Mouse (Mus musculus) heart, postnatal 0 days (tissue): ENCODE results near the gene St13. TPM values are rescaled to one million over a fixed set of nuclear protein-coding genes. Genes with fewer than 3 reads are reported as not detected.

Experiments used
- ATAC-seq: fragments of 200-750 bp; cut with Nextera tagmentation; 2 replicates; pipeline ENCODE4 v1.8.0; 2017; ENCODE audit warnings: low read depth, moderate number of reproducible peaks, moderate library complexity; ENCODE audit not compliant: insufficient read depth
- DNase-seq: peaks from one replicate; pipeline ENCODE4 v3.0.0-alpha.2; 2016; ENCODE audit warnings: low spot score
- H3K27ac ChIP-seq: fragments of 300-500 bp; sonication (generic); 2 replicates; pipeline ENCODE4 v1.5.1; 2014; ENCODE audit warnings: low read depth, mild to moderate bottlenecking
- H3K27me3 ChIP-seq: fragments of 300-500 bp; sonication (generic); 2 replicates; pipeline ENCODE4 v1.6.1; 2014; ENCODE audit warnings: low read length, mixed read lengths; ENCODE audit not compliant: control insufficient read depth, insufficient read depth
- H3K36me3 ChIP-seq: fragments of 300-500 bp; sonication (generic); replicated peaks from 2 replicates; pipeline ENCODE4 v1.6.1; 2014; ENCODE audit warnings: low read length, mixed read lengths; ENCODE audit not compliant: control insufficient read depth, insufficient read depth
- H3K4me1 ChIP-seq: fragments of 300-500 bp; sonication (generic); 2 replicates; pipeline ENCODE4 v1.6.1; 2014; ENCODE audit warnings: antibody characterized with exemption; ENCODE audit not compliant: control insufficient read depth, insufficient read depth
- H3K4me2 ChIP-seq: fragments of 300-500 bp; sonication (generic); 2 replicates; pipeline ENCODE4 v1.6.1; 2014; ENCODE audit warnings: low read depth, mild to moderate bottlenecking, low read length, moderate library complexity
- H3K4me3 ChIP-seq: fragments of 300-500 bp; sonication (generic); 2 replicates; pipeline ENCODE4 v1.5.1; 2014; ENCODE audit warnings: low read depth, low read length
- H3K9ac ChIP-seq: fragments of 300-500 bp; sonication (generic); replicated peaks from 2 replicates; pipeline ENCODE4 v1.6.1; 2014; ENCODE audit warnings: low read depth, low read length, mixed read lengths
- H3K9me3 ChIP-seq: fragments of 300-500 bp; sonication (generic); replicated peaks from 2 replicates; pipeline ENCODE4 v1.6.1; 2016; ENCODE audit warnings: low read length; ENCODE audit not compliant: control insufficient read depth
- CTCF ChIP-seq: IDR thresholded peaks from 2 replicates; pipeline ENCODE4 v1.5.1; 2016; ENCODE audit warnings: antibody characterized with exemption, control low read depth, low read depth
- EP300 ChIP-seq: IDR thresholded peaks from 2 replicates; pipeline ENCODE4 v1.6.1; 2016; ENCODE audit warnings: antibody characterized with exemption, low read depth
- WGBS: fragments of 180-500 bp; shearing (Covaris S2); extraction: QIAGEN DNeasy Blood & Tissue Kit; methylation state at CpG from one replicate; pipeline ENCODE4 v1.1.7; 2014; 5-methylcytosine and 5-hydroxymethylcytosine counted together
- polyA plus RNA-seq: library from polyadenylated mRNA; unstranded; fragments of >200 nt; fragmentation: Nextera tagmentation; extraction: Ambion mirVana; gene quantifications from 2 replicates; pipeline ENCODE4 v1.2.1, GENCODE M21; 2015
- total RNA-seq: library from RNA; depleted of rRNA; stranded (reverse); fragments of >200 nt; gene quantifications from 2 replicates; pipeline ENCODE4 v1.2.3, GENCODE M21; 2014; ENCODE audit warnings: low replicate concordance

Gene St13
- total and polyA plus RNA-seq, 2 experiments from 2014 or later, result 52.8 to 85.4 TPM

DNA sequence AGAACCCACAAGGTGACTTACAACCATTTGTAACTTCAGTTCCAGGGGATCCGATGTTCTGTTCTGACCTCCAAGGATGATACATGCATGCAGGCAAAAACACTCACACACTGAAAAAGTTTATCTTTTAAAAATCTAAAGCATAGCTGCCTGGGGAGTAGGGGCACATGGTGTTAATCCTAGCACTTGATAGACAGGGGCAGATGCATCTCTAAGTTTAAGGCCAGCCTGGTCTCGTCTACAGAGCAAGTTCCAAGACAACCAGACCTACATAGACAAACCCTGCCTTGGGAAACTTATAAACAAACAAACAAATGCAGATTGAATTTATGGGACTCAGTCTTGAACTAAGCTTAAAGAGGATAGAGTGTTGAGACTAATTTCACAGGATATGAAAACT is 21.0 kb downstream of the St13 start:
- H3K36me3 ChIP-seq, result peaks cover 60% of the 10 kb centered on the region
- WGBS, result 87% methylated on average over 2 of the region's 2 CpGs

DNA sequence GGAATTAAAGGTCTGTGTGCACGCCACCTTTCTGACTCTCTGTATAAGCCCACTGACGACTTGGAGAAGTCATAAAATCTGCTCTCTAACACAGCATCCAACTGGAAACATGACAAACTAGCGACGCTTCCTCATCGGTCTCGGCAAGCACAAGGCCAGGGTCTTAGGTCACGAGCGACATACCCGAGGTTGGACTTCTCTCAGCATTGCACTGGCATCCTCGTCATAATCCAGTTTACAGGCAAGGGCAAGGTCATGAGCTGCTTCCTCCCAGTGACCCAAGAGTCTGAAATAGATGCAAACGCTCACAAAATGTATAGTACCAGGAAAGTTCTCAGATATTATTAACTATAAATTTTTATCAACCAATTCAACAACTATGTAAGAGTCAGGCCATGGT is 25.3 kb downstream of the St13 start:
- DNase-seq (no peak), ATAC-seq (no peak)
- no peaks in the 10 kb centered on the region for H3K9me3 ChIP-seq
- no peaks in the 10 kb centered on the region for H3K27me3 ChIP-seq
- no peaks in the 10 kb centered on the region for H3K4me1 ChIP-seq
- H3K4me3 ChIP-seq, result no peak overlapping the region
- H3K36me3 ChIP-seq, result peaks cover 77% of the 10 kb centered on the region
- H3K4me2 ChIP-seq, result no peak overlapping the region
- H3K9ac ChIP-seq, result no peak overlapping the region
- TF ChIP-seq CTCF (no peak), EP300 (no peak)
- 88% methylated on average over 11 of the region's 11 CpGs for WGBS
- H3K27ac ChIP-seq, result no peak overlapping the region

More for the DNA sequence above, 21.0 kb downstream of the St13 start:
- no peak for DNase-seq
- H3K9ac ChIP-seq, result no peak overlapping the region
- no peaks in the 10 kb centered on the region for H3K27me3 ChIP-seq
- no peak overlapping the region for H3K4me3 ChIP-seq
- H3K4me1 ChIP-seq, result no peaks in the 10 kb centered on the region
- no peak overlapping the region for H3K4me2 ChIP-seq
- H3K9me3 ChIP-seq, result no peaks in the 10 kb centered on the region
- no peak overlapping the region for H3K27ac ChIP-seq
- TF ChIP-seq EP300, result no peak
- no peak for TF ChIP-seq CTCF
- ATAC-seq, result no peak

GRCm38 (mm10) chr15:81370356-81370755 is 29.5 kb downstream of the St13 start:
- ATAC-seq, result no peak
- Histone ChIP-seq H3K9ac (no peak overlapping the region), H3K27ac (no peak overlapping the region), H3K27me3 (no peaks in the 10 kb centered on the region), H3K4me2 (no peak overlapping the region), H3K36me3 (peaks cover 89% of the 10 kb centered on the region), H3K4me3 (no peak overlapping the region), H3K4me1 (no peaks in the 10 kb centered on the region), H3K9me3 (no peaks in the 10 kb centered on the region)
- WGBS, result 68% methylated on average over 1 of the region's 1 CpGs
- TF ChIP-seq EP300 (no peak), CTCF (no peak)
- no peak for DNase-seq

- Histone ChIP-seq H3K36me3 (peaks cover 86% of the 10 kb centered on the region), H3K4me2 (no peak overlapping the region), H3K9me3 (no peaks in the 10 kb centered on the region), H3K27ac (no peak overlapping the region), H3K4me1 (no peaks in the 10 kb centered on the region), H3K4me3 (no peak overlapping the region), H3K27me3 (no peaks in the 10 kb centered on the region), H3K9ac (no peak overlapping the region)
- no peak for TF ChIP-seq EP300
- no peak for TF ChIP-seq CTCF
- ATAC-seq, result no peak
- no peak for DNase-seq
- 93% methylated on average over 1 of the region's 1 CpGs for WGBS
Measured at GRCm38 (mm10) chr15:81368601-81369000, 31.3 kb downstream of the St13 start.

- DNase-seq (no peak), ATAC-seq (no peak)
- H3K4me3 ChIP-seq, result no peak overlapping the region
- H3K27ac ChIP-seq, result no peak overlapping the region
- H3K36me3 ChIP-seq, result peaks cover 75% of the 10 kb centered on the region
- H3K4me2 ChIP-seq, result no peak overlapping the region
- no peak overlapping the region for H3K9ac ChIP-seq
- no peaks in the 10 kb centered on the region for H3K9me3 ChIP-seq
- H3K27me3 ChIP-seq, result no peaks in the 10 kb centered on the region
- TF ChIP-seq EP300 (no peak), CTCF (no peak)
- WGBS, result 65% methylated on average over 4 of the region's 4 CpGs
- H3K4me1 ChIP-seq, result peaks cover 5% of the 10 kb centered on the region; the same call in 1 of the 2 replicates
Measured at GRCm38 (mm10) chr15:81366241-81366640, 33.6 kb downstream of the St13 start.

DNA sequence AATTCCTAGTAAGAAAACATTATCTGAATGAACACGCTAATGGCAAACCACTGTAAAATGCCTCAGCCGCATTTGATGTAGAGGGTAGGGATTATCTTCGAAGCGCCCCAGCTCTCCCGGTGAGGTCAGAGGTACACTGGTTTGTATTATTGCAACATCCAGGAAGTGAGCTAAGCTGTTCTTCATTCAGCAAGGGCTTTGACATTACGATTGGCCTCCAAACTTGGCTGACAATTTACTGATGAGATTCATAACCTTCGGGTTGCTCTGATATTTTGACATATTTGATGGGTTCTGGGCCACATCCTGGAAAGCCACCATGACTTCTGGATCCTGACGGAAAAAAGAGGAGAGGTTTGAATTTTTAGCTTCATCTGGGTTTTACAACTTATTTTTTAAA is 34.6 kb downstream of the St13 start:
- WGBS, result 76% methylated on average over 8 of the region's 8 CpGs

More for the DNA sequence above, 34.6 kb downstream of the St13 start:
- TF ChIP-seq CTCF, result no peak
- no peak overlapping the region for H3K4me2 ChIP-seq
- ATAC-seq (no peak), DNase-seq (no peak)
- peaks cover 8% of the 10 kb centered on the region; the same call in 1 of the 2 replicates for H3K4me1 ChIP-seq
- peaks cover 65% of the 10 kb centered on the region for H3K36me3 ChIP-seq
- H3K9me3 ChIP-seq, result no peaks in the 10 kb centered on the region
- H3K27ac ChIP-seq, result no peak overlapping the region
- no peak overlapping the region for H3K9ac ChIP-seq
- H3K27me3 ChIP-seq, result no peaks in the 10 kb centered on the region
- no peak overlapping the region for H3K4me3 ChIP-seq
